Mouse (Mus musculus) CD4-positive, CD25-positive, alpha-beta regulatory T cell, adult 4 months (primary cell): ENCODE results near the gene Lrrfip2. TPM values are rescaled to one million over a fixed set of nuclear protein-coding genes. Genes with fewer than 3 reads are reported as not detected.
A peak's percentile ranks its signal among the peaks of the same experiment; 100 is the strongest.

Experiments
- ATAC-seq: one replicate; pipeline ENCODE4 v1.8.0; 2017
- polyA plus RNA-seq, 2 experiments: library from polyadenylated mRNA; unstranded; fragments of 100-300 nt; shearing (Covaris generic); gene quantifications; one replicate each; pipeline ENCODE4 v1.2.1; 2017

The Lrrfip2 gene
- polyA plus RNA-seq, 2 experiments from 2014 or later, result 8.2 to 9.6 TPM

DNA sequence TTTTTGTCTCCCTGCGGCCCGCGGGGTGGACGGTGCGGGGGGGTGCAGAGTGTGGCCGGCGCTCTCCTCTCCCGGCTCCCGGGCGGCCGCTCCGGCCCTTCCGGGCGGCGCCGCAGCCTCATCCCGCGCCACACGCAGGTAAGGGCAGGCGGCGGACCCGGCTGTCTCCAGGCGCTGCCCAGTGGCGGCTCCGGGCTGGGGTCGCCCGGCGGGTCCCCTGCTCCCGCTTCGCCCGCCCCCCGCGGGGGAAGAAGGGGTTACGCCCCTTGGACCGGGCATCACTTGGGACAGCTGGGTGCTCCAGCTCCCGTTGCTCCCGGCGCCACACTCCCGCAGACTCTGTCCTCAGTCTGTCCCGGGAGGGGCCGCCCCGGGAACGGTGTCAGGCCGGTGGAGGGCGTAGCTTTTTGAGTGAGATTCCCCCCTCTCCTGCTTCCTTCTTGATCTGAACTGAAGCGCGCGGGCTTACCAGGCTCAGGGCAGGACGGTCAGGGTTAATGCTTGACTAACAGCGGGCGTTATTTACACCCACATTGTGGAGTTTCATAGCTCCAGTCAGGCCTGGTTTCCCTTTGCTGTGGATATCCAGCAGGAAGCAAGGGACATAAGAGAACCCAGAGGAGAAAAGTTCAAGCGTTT lies 979 bp downstream of the Lrrfip2 start:
- ATAC-seq, result peak; percentile 50

DNA sequence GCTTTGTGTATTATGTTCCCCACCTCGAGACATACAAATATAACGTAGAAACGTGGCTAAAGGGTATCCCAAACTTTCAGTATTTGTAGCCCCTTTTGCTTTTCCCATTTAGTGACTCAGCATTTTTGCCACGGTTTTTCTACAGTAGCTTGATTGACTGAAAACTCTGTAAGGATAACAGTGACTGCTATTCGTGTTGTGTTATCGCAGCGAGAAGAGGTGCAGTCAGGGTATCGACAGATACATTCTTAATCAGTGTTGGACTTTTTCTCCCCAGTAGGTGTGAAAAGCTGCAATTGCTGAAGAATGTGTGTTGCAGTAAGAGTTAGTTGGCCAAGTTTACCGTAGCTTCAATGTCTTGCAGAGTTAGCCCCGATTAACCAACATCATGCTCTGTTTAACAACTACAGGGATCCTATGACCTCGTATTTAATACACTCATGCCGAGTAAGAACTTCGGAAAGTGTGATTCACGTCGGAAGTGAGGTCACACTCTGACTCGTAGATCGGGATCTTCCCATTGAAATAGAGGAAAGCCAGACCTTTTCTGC lies 1.6 kb downstream of the Lrrfip2 start:
- peak; percentile 44 for ATAC-seq

DNA sequence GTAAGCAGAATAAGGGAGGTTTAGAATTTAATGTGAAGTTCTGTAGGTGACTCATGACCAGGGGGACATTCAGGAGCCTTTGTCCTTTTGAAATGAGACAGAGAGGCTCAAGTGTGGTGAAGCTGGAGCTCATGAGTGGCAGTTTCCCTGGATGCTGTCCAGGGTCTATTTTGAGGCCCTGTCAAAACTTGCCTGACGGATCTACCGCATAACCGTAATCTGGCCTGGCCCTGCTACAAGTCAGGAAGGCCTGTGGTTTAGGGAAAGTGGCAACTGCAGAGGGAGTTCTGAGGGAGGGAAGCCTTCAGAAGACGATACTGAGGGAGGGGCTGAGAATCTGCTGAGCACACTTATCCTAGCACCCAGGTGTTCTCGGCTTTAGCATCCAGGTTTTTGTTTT lies 5.1 kb downstream of the Lrrfip2 start:
- ATAC-seq, result no peak

DNA sequence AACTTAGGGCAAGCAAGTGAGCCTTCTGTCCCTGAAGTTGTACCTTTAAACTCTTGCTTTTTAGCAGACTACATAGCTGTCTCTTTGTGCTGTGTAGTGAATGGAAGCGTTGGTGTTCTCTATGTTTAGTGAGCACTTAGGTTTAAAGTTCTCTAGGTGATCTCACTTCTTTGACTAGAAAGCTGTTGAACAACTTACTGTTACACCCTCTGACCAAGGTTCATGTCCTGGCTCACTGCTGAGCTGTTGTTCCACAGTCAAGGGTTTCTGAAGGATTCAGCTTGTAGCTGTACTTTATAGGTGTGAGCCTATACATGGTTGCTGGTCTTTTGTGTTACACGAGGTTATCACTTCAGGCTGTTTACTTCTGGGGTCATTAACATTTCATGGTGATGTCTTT lies 5.9 kb downstream of the Lrrfip2 start:
- ATAC-seq, result no peak

DNA sequence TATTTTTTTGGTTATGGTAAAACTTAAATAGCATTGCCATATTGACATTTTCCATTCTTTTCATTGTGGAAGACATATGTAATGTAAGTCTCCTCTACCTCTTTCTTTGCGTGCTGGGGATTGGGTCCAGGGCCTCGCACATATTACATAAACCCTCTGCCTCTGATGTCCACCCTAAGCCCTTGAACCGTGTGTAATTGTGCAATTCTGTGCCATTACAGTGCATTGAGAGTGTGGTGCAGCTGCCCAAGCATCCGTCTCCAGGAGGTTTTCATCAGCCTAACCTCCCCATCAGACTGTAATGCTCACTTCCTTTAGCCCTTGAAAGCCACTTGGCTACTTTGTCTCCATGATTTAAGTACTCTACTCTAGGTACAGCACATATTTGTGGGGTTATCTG lies 7.0 kb downstream of the Lrrfip2 start:
- no peak for ATAC-seq

DNA sequence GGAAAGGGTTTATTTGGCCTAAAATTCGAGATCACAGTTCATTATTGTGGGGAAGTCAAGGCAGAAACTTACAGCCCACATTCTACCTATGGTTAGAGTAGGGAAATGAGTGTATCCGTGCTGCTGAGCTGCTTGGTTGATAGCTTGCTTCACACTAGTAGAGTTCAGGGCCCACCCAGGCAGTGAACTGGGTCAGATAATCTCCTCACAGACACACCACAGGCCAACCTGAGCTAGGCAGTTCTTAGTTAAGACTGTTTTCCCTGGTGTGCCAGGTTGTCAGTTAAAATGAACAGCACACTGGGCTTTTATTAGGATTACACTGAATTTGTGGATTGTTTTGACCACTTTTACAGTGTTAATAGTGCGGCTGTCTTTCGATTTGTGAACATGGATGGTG lies 9.3 kb downstream of the Lrrfip2 start:
- ATAC-seq, result no peak

DNA sequence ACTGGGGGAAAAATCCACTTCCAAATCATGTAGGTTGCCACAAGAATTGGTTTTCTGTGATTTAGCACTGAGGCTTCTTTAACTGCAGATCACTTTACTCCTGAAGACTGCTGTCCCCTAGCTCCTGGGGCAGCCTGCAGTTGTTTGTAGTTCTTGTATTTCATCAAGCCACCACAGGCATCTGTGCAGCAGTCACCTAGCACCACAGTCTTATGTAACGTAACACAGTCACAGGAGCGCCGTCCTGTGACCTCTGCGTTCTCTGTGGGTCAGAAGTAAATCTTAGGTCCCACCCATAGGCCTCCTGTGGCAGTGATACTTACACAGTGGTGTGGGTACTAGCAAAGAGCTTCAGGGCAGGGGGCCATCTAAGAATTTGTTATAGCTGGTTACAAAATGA lies 10.4 kb downstream of the Lrrfip2 start:
- ATAC-seq, result no peak

DNA sequence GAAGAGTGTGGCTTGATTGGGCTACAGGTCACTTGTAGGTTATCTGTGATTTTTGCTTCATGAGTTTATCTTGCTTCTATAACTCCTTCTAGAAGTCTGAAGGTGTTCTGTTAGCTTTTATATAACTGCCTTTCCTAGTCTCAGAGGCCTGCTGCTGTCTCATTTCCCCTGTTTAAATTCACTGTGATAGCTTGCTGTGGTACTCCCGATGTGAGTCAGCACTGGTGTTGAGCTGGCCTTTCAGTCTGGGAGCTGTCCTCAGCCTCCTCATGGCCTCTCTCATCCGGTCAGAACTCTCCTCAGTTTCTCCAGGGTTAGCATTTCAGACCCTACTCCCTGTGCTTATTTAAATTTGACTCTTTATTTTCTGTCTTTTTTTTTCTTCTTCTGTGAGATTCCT lies 12.7 kb downstream of the Lrrfip2 start:
- no peak for ATAC-seq

DNA sequence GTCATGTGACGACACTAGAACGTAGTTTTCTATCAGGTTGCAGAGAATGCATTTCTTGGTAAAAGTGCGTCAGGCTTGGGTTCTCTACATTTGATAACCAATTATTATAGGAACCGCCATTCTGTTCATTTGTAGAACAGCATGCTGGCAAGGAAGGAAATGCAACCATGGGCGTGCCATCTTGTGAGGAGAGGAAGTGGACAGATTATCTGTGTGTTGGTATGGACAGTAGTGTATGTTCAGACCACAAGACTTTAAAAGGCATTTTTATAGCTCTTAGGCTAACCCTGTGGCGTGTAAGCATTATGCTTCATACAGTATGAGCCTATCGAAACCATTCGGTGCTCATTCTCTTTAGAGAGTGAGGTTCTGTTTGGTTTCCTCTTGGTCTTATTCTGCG lies 20.8 kb downstream of the Lrrfip2 start:
- ATAC-seq, result no peak

DNA sequence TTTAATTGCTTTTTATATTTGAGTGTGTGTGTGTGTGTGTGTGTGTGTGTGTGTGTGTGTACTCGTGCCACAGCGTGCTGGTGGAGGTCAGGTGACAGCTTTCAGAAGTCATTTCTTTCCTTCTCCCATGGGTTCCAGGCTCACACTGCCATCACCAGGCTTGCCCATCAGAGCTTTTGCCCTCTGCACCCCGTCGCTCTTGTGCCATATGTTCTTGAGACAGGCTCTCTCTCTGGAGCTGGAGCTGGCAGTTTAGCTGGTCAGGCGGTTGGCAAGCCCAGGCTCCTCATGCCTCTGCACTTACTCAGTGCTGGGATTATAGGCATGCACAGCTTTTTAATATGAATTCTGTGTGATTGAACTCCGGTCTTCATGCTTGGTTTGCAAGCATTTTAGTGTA lies 25.3 kb downstream of the Lrrfip2 start:
- ATAC-seq, result no peak

DNA sequence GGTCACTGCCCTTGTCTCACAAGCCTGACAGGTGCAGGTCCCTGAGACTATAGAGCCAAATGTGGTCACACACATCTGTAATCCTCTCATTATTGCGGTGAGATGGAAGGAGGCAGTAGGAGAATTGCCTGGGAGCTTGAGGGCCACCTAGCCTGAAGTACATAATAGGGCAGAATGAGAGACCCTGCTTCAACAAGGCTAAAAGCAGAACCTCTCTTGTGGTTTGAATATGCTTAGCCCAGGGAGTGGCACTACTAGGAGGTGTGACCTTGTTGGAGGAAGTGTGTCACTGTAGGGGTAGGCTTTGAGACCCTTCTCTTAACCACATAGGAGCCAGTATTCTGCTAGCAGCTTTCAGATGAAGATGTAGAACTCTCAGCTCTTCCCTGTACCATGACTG lies 26.0 kb downstream of the Lrrfip2 start:
- no peak for ATAC-seq

DNA sequence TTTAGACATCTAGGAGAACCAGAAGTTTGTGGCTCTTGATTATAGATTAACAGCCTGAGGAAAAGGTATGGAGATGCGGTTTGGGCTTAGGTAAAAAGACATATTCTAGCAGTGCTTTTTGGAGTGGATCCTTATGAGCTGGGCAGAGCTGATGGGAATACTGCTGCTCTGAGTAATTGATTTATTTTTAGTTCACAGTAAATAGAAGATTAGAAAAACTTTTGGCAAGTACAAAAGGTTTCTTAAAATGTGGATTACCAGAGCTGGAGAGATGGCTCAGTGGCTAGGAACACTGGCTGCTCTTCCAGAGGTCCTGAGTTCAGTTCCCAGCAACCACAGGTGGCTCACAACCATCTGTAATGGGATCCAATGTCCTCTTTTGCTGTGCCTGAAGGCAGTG lies 27.3 kb downstream of the Lrrfip2 start:
- ATAC-seq, result no peak

DNA sequence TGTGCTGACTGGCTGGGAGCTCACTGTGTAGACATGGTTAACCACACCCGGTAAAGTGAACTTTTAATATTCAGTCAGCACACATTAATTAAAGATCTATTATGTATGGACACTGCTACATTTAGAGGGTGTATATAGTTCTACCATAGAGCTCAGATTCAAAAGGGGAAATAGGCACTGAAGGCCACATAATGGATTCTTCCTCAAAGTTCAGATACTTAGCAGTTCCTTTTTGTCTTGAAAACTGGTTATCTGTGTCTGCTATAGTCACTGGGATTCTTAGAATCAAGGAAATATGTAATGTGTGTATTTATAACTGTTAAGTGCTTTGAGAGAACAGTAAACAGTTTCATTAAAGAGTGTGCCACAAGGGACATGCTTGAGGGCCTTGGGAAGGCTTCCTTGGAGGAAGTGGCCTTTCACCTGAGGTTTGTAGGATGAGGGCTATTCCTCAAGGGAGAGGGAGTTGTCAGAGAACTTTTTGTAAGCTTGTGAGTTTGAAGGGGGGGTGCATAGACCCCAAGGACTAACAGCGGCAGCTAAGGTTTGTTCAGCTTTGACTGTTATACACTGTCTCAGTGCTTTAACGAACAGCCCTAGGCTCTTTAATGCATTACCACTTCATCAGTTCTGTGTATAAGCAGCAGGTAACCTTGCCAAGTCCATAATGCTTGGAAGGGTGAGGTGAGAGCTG lies 28.3 kb downstream of the Lrrfip2 start:
- ATAC-seq, result no peak

DNA sequence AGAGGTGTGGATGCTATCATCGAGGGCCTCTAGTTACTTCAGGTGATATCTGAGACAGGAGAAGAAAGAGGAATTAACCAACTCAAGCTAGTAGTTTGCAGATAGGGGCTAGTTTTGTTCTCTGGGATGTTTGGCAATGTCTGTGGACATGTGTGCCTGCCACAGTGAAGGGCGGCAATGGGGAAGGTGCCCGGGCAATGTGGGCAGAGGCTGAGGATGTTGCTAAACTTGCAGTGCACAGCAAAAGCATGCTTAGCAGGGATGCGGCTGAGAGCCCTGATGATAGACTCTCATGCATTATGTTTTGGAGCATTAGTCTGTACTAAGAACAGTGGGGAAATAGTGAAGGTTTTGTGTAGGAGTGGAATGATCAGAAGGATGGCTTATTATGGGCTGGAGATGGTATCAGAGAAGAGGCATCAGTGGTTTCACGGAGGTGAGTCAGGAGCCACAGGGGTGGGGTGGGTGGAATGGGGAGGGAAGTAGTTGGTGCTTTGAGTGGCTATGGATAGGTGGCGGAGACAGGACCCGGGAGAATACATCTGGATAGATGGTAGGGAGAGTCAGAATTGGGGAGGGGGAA lies 28.9 kb downstream of the Lrrfip2 start:
- ATAC-seq, result peak; percentile 62

DNA sequence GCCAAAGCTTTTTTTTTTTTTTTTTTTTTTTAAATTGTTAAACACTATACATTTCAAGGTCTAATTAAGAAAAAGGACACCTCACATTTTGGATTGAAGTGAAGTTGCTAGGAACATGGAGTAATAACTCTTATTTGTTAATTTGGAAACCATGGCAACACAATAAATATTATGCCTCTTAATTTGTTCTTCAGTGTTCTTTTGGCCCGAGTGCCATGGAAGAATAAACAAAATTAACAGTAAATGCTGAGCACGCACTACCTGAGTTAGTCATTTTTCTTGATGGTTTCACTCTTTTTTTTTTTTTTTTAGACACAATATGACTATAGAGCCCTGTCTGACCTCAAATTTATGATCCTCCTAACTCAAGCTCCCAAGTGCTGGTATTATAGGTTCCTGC lies 30.6 kb downstream of the Lrrfip2 start:
- ATAC-seq, result peak; percentile 51

DNA sequence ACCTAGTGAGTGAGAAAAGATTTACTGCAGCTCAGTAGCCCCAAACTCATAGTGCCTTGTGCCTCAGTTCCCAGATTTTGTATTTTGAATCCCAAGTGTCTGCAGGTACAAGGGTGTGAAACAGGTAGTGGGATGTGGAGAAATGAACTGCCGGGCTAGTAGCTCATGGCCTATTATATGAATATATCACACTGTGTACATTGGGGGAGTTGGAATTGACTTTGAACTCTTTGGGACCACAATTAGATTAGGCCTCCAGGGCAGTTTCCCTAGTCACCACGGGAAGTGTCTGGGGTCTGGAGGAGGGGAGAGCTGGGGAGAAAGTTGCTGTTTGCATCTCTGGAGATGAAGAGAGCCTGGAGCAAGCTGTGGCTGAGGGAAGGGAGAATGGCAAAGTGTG lies 31.0 kb downstream of the Lrrfip2 start:
- no peak for ATAC-seq

DNA sequence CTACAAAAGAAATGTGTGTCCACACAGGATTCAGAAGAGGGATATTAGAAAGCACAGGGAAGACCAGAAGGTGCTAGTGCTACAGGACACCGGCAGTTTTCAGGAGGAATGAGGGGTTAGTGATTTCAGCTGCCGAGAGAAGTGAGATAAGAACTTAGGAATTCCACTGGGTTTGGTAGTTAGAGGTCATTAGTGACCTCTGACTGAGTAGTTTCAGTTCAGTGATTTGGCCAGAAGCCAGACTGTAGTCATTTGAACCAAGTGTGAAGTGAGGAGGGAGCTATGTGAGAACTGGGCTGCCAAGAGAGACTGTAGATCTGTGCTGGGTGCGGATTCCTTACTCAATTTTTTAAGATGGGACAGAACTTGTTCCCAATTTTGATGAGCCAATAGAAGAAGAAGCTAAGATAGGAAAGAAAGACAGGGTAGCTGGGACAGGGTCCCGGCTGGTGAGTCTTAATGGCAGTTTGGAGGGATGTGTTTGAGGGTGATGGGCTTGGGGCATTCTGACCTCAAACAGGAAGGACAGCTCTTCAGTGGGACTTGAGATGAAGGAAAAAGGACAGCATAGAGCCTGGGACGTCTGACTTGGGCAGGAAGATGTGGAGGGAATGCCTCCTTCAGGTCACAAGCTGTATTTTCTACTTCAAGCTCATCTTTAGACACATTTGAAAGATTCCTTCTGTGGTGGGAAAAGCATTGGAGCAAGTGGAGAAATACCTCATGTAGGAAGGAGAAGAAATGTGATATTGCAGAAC lies 32.0 kb downstream of the Lrrfip2 start:
- no peak for ATAC-seq

DNA sequence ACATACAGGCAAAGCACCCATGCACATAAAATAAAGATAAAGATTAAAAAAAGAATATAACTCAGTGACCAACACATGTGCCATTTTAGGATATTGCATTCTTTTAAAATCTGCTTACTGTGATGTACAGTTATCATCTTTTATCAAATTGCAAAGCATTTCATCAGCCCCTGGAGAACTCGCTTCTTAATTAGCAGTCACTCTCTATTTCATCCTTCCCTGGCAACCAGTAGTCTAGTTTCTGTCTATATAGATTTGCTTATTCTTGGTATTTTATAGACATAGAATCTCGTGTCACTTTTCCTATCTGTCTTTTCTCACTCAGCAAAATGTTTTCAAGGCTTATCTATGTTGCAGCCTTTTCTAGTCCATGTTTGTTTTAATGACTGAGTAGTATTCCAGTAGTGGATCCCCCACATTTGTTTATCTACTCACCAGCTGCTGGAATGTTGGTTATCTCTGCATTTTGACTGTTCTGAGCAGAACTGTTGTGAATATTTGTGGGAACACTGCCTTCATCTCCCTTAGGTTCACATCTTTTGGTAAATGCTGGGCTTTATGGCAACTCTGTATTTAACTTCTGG lies 35.0 kb downstream of the Lrrfip2 start:
- ATAC-seq, result no peak

DNA sequence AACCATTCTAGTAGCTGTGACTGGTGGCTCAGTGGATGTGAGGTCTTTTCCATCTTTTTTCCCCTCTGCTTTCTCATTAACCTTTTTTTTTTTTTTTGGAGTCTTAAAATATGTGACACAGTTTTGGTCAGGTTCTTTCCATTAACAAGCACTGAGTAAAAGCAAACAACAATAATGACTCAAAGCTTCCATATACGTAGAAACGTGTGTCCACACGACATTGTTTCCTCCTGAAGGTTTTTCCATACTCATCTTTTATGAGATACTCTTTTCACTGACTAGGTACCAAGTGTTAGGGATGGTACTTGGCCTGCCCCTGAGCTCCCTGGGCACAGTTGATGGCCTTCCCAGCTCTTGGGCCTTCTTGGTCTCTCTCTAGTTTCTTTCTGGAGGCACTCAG lies 35.6 kb downstream of the Lrrfip2 start:
- peak; percentile 62 for ATAC-seq

DNA sequence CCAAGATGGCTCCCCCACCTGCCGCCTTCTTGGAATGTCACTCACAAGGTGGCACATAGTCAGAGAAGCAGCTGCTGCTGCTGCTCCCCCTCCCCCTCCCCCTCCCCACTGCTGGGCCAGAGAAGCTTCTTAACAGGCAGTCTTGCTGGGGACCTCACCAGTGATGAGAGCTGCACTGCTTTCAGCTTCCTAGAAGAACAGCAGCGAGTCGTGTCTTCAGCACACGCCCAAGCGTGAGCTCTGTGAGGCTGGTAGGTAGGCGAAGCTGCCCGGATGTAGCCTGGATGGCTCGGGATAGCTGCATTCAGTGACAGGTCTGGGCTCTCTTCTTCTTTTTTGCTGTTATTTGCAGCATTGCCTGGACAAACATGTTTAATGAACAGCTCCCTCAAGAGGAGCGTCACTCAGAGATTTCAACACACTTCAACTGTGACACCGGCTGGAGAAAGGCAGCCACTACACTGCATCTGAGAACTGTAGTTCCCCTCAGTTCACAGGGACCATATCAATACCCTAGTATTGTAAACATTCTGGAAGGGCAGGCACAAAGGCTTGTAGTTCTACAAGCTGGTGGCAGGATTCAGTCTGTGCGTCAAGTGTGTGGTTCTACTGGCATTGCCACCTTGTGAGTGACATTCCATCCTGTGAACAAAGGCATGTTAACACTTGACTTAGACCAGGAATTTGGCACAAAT lies 38.5 kb downstream of the Lrrfip2 start:
- no peak for ATAC-seq

DNA sequence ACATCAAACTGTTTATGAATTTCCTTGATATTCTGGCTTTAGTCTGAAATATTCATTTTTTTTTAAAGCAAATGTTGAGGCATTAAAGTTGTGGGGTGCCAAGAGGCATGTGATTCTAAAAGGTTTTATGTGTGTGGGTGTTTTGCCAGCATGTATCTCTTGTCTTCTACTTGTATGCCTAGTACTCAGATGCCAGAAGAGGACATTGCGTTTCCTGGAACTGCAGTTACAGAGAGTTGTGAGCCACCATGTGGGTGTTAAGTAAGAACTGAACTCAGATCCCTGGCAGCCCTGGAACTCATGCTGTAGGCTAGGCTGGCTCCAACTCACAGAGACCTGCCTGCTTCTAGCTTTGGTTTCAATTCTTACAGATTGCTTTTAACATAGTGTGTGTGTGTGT lies 42.2 kb downstream of the Lrrfip2 start:
- no peak for ATAC-seq

DNA sequence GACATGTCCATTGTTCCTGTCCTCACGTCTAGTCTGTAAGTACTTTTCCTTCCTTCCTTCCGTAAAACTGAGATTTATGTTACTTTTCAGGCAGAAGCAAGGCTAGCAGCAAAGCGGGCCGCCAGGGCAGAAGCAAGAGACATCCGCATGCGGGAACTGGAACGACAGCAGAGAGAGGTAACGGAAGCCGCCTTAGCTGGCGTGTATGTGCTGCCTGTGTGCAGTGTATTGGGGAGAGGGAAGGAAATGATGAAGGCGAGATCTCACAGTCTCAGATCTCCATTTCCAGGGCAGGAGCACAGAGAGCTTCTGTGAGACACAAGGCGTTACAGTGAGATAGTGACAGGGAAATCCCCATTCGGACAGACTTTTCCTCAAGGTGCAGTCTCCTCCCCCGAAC lies 43.8 kb downstream of the Lrrfip2 start:
- no peak for ATAC-seq
